Mouse (Mus musculus) stomach, embryonic 14.5 days (tissue): ENCODE measurements at regions not wholly inside any gene's neighbourhood (a gene's known extent, or its start where the extent isn't known, plus 50 kb on each side); places are given as distances from the start of the nearest gene placed in this dataset.

Source experiments
- ATAC-seq: fragments of 200-750 bp; cut with Nextera tagmentation; 2 replicates; pipeline ENCODE4 v1.8.0; 2017; ENCODE audit warnings: low read depth, moderate TSS enrichment; ENCODE audit not compliant: insufficient number of reproducible peaks, insufficient read depth, low FRiP score
- H3K27ac ChIP-seq: fragments of 300-500 bp; sonication (generic); 2 replicates; pipeline ENCODE4 v1.5.1; 2014; ENCODE audit warnings: mild to moderate bottlenecking, low read length, moderate library complexity, mixed read lengths
- H3K27me3 ChIP-seq: fragments of 300-500 bp; sonication (generic); 2 replicates; pipeline ENCODE4 v1.6.1; 2014; ENCODE audit warnings: low read length, control low read depth, mixed read lengths; ENCODE audit not compliant: control insufficient read depth, insufficient read depth
- H3K36me3 ChIP-seq: fragments of 300-500 bp; sonication (generic); 2 replicates; pipeline ENCODE4 v1.6.1; 2014; ENCODE audit warnings: mild to moderate bottlenecking, control low read depth, low read length, moderate library complexity, mixed read lengths; ENCODE audit not compliant: control insufficient read depth, insufficient read depth
- H3K4me1 ChIP-seq: fragments of 300-500 bp; sonication (generic); 2 replicates; pipeline ENCODE4 v1.6.1; 2014; ENCODE audit warnings: low read length, control low read depth, mixed read lengths; ENCODE audit not compliant: control insufficient read depth, insufficient read depth
- H3K4me2 ChIP-seq: fragments of 300-500 bp; sonication (generic); replicated peaks from 2 replicates; pipeline ENCODE4 v1.6.1; 2014; ENCODE audit warnings: low read depth, low read length, control low read depth
- H3K4me3 ChIP-seq: fragments of 300-500 bp; sonication (generic); 2 replicates; pipeline ENCODE4 v1.5.1; 2014; ENCODE audit warnings: low read depth, low read length, control low read depth
- H3K9ac ChIP-seq: fragments of 300-500 bp; sonication (generic); replicated peaks from 2 replicates; pipeline ENCODE4 v1.6.1; 2014; ENCODE audit warnings: low read depth, mild to moderate bottlenecking, control low read depth, low read length, moderate library complexity, mixed read lengths
- H3K9me3 ChIP-seq: fragments of 300-500 bp; sonication (generic); 2 replicates; pipeline ENCODE4 v1.6.1; 2016; ENCODE audit warnings: low read depth, low read length, control low read depth; ENCODE audit not compliant: control insufficient read depth
- WGBS: fragments of 180-500 bp; shearing (Covaris S2); extraction: QIAGEN DNeasy Blood & Tissue Kit; methylation state at CpG from one replicate; pipeline ENCODE4 v1.1.7; 2014; 5-methylcytosine and 5-hydroxymethylcytosine counted together

GRCm38 (mm10) chrX:121533360-121533759 lies 863.8 kb downstream of the Nap1l3 start:
- H3K27ac ChIP-seq, result no peak overlapping the region
- H3K27me3 ChIP-seq, result no peaks in the 10 kb centered on the region
- H3K4me2 ChIP-seq, result no peak overlapping the region
- H3K4me3 ChIP-seq, result no peak overlapping the region
- ATAC-seq, result no peak
- H3K9me3 ChIP-seq, result no peaks in the 10 kb centered on the region
- H3K36me3 ChIP-seq, result no peaks in the 10 kb centered on the region
- H3K4me1 ChIP-seq, result no peaks in the 10 kb centered on the region
- no peak overlapping the region for H3K9ac ChIP-seq
- WGBS, result 93% methylated on average over 2 of the region's 2 CpGs

DNA sequence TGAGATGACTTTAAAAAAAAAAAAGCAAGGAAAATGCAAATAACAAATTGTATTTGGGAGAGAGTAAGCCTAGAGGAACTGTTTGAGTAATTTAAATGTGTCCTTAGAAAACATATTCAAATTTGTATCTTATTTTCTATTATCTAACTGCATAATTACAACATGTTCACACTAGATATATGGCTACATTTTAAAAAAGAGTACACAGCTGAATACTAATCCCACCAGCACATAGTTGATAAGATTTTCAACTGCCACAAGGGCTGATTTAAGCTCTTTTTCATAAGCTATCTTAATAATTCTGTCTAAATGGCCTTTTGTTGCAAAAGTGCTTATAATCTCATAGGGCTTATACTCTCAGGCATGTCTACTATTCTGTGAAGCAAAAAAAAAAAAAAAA lies 877.4 kb downstream of the Nap1l3 start:
- Histone ChIP-seq H3K27me3 (no peaks in the 10 kb centered on the region), H3K9me3 (no peaks in the 10 kb centered on the region), H3K36me3 (no peaks in the 10 kb centered on the region), H3K9ac (no peak overlapping the region), H3K27ac (no peak overlapping the region), H3K4me1 (no peaks in the 10 kb centered on the region), H3K4me2 (no peak overlapping the region), H3K4me3 (no peak overlapping the region)
- ATAC-seq, result no peak

DNA sequence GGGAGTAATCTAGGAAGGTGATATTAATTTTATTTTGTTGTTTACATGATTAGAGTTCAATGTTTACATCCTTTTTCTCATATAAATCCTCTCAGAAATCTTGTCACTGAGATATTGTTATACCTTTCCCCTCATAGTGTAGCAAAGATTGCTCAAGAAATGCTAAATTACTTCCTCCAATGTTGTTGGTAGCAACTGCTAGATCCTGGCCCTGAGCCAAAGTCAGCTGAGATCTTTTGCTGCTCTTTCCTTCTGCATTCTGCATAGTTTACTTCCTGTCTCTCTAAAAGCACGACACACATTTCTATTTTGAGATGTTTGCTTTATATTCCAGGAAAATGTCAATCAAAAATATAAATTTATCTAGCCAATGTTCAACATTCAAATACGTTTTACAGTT lies 899.5 kb downstream of the Nap1l3 start:
- no peaks in the 10 kb centered on the region for H3K9me3 ChIP-seq
- no peaks in the 10 kb centered on the region for H3K36me3 ChIP-seq
- ATAC-seq, result no peak
- no peaks in the 10 kb centered on the region for H3K27me3 ChIP-seq
- no peak overlapping the region for H3K9ac ChIP-seq
- WGBS, result 12% methylated on average over 2 of the region's 2 CpGs
- H3K27ac ChIP-seq, result no peak overlapping the region
- no peak overlapping the region for H3K4me2 ChIP-seq
- H3K4me1 ChIP-seq, result no peaks in the 10 kb centered on the region
- H3K4me3 ChIP-seq, result no peak overlapping the region

DNA sequence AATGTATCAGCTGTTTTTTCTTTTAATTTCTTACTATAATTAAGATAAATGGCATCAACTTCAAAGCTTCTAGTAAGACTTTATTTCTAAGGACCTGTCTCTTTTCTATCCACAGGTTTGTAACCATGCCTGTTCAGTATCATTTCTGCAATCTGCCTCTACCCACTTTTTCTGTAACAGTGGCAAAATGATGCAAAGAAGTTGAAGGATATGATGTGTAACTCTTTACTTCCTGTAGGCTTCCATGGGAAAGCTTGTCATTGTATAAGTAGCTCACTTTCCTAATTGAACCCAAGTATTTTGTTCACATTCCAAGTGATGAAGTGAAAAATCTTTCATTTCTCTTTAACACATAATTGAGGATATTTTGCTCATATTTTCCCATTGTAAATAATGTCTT lies 900.0 kb downstream of the Nap1l3 start:
- ATAC-seq, result no peak
- Histone ChIP-seq H3K27ac (no peak overlapping the region), H3K4me2 (no peak overlapping the region), H3K27me3 (no peaks in the 10 kb centered on the region), H3K4me1 (no peaks in the 10 kb centered on the region), H3K9me3 (no peaks in the 10 kb centered on the region), H3K9ac (no peak overlapping the region), H3K36me3 (no peaks in the 10 kb centered on the region), H3K4me3 (no peak overlapping the region)

DNA sequence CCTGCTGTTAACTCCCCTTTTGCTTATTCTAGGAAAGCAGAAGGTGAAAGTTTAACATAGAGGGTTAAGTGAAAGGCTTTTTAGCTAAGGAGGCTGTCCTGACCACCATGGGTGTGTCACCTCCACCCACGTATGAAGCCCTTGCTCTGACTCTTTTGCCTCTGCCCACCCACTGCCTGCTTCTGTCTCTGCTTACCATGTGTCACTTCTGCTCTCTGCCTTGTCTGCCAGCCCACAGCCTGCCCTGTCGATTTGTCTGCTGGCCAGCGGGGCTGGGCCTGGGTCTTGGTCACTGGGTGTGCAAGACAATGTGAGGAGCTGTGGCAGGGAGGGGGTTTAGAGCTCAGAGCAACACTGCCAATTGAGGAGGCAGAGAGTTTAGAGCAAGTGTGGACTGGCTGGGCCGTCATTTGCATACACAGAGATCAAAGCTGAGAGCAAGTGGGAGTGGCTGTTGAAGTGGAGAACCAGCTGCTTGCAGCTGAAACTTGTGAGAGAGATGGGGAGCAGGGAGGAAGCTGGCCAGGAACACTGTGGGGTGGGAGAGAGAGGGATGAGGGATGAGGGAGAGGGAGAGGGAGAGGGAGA lies 917.7 kb downstream of the Nap1l3 start:
- Histone ChIP-seq H3K9ac (no peak overlapping the region), H3K27me3 (no peaks in the 10 kb centered on the region), H3K36me3 (no peaks in the 10 kb centered on the region), H3K9me3 (no peaks in the 10 kb centered on the region), H3K4me1 (no peaks in the 10 kb centered on the region), H3K4me2 (no peak overlapping the region), H3K27ac (no peak overlapping the region), H3K4me3 (no peak overlapping the region)
- ATAC-seq, result 0 out of 2 replicates have a peak, but pooled peaks have one; percentile 63
- WGBS, result 22% methylated on average over 4 of the region's 4 CpGs

DNA sequence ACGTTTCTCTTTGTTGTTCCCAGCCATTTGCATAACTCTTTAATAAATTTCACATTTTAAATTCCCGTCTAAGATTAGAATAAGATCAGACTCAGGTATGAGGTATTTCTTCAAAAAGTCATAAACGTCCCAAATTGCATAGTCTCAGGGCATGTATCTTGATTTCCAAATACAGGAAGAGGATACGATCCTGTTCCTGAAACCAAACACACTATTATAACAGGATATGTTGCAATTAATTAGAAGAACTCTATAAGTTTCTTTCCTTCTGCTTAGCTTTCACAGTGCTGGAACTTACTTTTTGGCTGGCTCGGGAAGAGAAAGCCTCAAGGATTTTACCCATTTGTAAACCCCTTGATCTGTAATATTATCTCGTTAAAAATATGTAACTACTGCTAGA lies 968.1 kb downstream of the Nap1l3 start:
- Histone ChIP-seq H3K4me2 (no peak overlapping the region), H3K4me3 (no peak overlapping the region), H3K36me3 (no peaks in the 10 kb centered on the region), H3K27ac (no peak overlapping the region), H3K27me3 (no peaks in the 10 kb centered on the region), H3K9ac (no peak overlapping the region), H3K9me3 (no peaks in the 10 kb centered on the region), H3K4me1 (no peaks in the 10 kb centered on the region)
- WGBS, result 84% methylated on average over 6 of the region's 6 CpGs
- no peak for ATAC-seq
